Mouse (Mus musculus) liver, embryonic 14.5 days (tissue): ENCODE results near the gene Atox1. TPM values are rescaled to one million over a fixed set of nuclear protein-coding genes. Genes with fewer than 3 reads are reported as not detected.

Experiments used
- ATAC-seq: fragments of 200-750 bp; cut with Nextera tagmentation; 2 replicates; pipeline ENCODE4 v1.8.0; 2017; ENCODE audit warnings: moderate number of reproducible peaks, mild to moderate bottlenecking, moderate library complexity; ENCODE audit not compliant: insufficient read depth
- DNase-seq, 3 experiments: peaks; one replicate each; pipeline ENCODE4 v3.0.0-alpha.2; 2012 to 2013; ENCODE audit warnings: low read depth in 3 of 3, low spot score in 3 of 3
- H3K27ac ChIP-seq: fragments of 300-500 bp; sonication (generic); 2 replicates; pipeline ENCODE4 v1.5.1; 2014; ENCODE audit warnings: moderate library complexity, mild to moderate bottlenecking, control low read depth, inconsistent platforms
- H3K27me3 ChIP-seq: fragments of 300-500 bp; sonication (generic); 2 replicates; pipeline ENCODE4 v1.6.1; 2014; ENCODE audit warnings: mild to moderate bottlenecking, low read length, moderate library complexity; ENCODE audit not compliant: control insufficient read depth, insufficient read depth
- H3K36me3 ChIP-seq: fragments of 300-500 bp; sonication (generic); replicated peaks from 2 replicates; pipeline ENCODE4 v1.6.1; 2014; ENCODE audit warnings: low read depth; ENCODE audit not compliant: control insufficient read depth, insufficient read depth
- H3K4me1 ChIP-seq, 2 experiments: fragments of 200-500 bp in 1 of 2; fragments of 300-500 bp in 1 of 2; sonication (generic) in 1 of 2; replicated peaks; 2 replicates each; pipeline ENCODE4 v1.6.1; 2012 to 2014; ENCODE audit warnings: antibody characterized with exemption in 1 of 2, inconsistent platforms in 1 of 2, low read length in 1 of 2; ENCODE audit not compliant: control insufficient read depth in 2 of 2, insufficient read depth in 2 of 2
- H3K4me2 ChIP-seq: fragments of 300-500 bp; sonication (generic); 2 replicates; pipeline ENCODE4 v1.6.1; 2014; ENCODE audit warnings: low read depth, mild to moderate bottlenecking, control low read depth, moderate library complexity
- H3K4me3 ChIP-seq, 2 experiments: fragments of 200-500 bp in 1 of 2; fragments of 300-500 bp in 1 of 2; sonication (generic) in 1 of 2; 2 replicates each; pipeline ENCODE4 v1.5.1; 2012 to 2014; ENCODE audit warnings: low read depth in 2 of 2, low read length in 2 of 2, mild to moderate bottlenecking in 2 of 2, control low read depth in 1 of 2, inconsistent platforms in 1 of 2, moderate library complexity in 1 of 2; ENCODE audit not compliant: insufficient read depth in 1 of 2
- H3K9ac ChIP-seq: fragments of 300-500 bp; sonication (generic); replicated peaks from 2 replicates; pipeline ENCODE4 v1.6.1; 2014; ENCODE audit warnings: mild to moderate bottlenecking, control low read depth, moderate library complexity
- H3K9me3 ChIP-seq: fragments of 300-500 bp; sonication (generic); 2 replicates; pipeline ENCODE4 v1.6.1; 2016; ENCODE audit warnings: low read length, mixed read lengths; ENCODE audit not compliant: control insufficient read depth
- CTCF ChIP-seq: IDR thresholded peaks from 2 replicates; pipeline ENCODE4 v1.5.1; 2016; ENCODE audit warnings: antibody characterized with exemption, low read depth, control low read depth
- EP300 ChIP-seq: IDR thresholded peaks from 2 replicates; pipeline ENCODE4 v1.6.1; 2016; ENCODE audit warnings: antibody characterized with exemption, low read depth
- WGBS: fragments of 180-500 bp; shearing (Covaris S2); extraction: QIAGEN DNeasy Blood & Tissue Kit; methylation state at CpG from one replicate; pipeline ENCODE4 v1.1.7; 2014; ENCODE audit not compliant: insufficient replicate concordance; 5-methylcytosine and 5-hydroxymethylcytosine counted together
- polyA plus RNA-seq, 2 experiments: library from polyadenylated mRNA; depleted of rRNA in 1 of 2; stranded (reverse) in 1 of 2; unstranded in 1 of 2; fragments of >200 nt; fragmentation: Nextera tagmentation in 1 of 2; extraction: Ambion mirVana in 1 of 2; gene quantifications; 2 replicates each; pipeline versions ENCODE4 v1.2.1 to v1.2.3; 2012 to 2014

The Atox1 gene
- polyA plus RNA-seq, 2 experiments, result 120 to 209 TPM

DNA sequence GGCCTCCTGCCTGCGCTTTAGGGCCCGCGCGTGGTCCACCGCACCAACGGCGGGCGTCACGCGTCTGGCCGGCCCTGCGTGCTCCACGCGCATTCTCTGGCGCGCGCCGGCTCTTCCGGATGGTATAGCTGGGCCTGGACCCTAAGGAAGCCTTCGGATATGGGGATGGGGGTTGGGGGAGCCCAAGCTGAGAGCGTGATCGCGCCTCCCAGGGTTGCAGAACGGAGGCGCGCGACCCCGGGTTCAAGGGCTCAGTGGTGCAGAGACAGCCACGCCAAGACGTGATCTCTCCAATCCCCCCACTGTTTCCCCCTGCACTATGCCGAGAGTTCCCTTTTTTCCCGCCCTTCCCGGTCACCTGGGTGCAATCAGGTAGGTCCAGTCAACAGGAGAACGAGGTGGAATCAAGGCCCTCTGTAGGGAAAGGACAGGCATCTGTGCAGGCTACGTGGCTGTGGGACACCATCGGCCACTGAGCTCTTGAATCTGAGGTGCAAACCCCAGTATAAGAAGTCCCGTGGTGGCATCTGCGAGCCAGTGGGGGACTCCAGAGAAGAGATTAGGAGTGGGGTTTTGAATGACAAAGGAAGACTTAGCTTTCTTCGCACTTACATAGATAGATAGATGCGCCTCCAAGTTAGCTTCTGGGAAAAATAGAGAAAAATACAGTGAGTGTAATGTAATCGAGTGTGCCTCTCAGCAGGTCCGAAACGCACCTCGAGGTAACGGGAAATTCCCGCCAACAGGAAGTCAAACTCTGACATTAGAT is 9.1 kb upstream of the Atox1 start:
- under 1% methylated on average over 46 of the region's 46 CpGs for WGBS
- DNase-seq (peak in 1 of 3 experiments; percentile 31), ATAC-seq (no peak)
- Histone ChIP-seq H3K4me1 (peaks cover 11 to 28% of the 10 kb centered on the region in 2 experiments), H3K36me3 (peaks cover 11% of the 10 kb centered on the region), H3K27me3 (no peaks in the 10 kb centered on the region), H3K9me3 (no peaks in the 10 kb centered on the region), H3K4me3 (peak overlapping the region; percentile 98 to 99), H3K9ac (peak overlapping the region; percentile 94), H3K4me2 (peak overlapping the region; percentile 98), H3K27ac (peak overlapping the region; percentile 68)
- TF ChIP-seq EP300 (no peak), CTCF (no peak)

GRCm38 (mm10) chr11:55469048-55469843 is 8.2 kb upstream of the Atox1 start, which contains the start of gene G3bp1:
TSS of gene G3bp1 (plus strand) at chr11:55469685.
- peak within 1 kb of the TSS; percentile 98 to 99 for H3K4me3 ChIP-seq
- H3K4me1 ChIP-seq, result peaks cover 11 to 25% of the 10 kb centered on the region in 2 experiments
- DNase-seq (peak; percentile 99), ATAC-seq (peak; percentile 92)
- peak within 1 kb of the TSS; percentile 86 for H3K27ac ChIP-seq
- no peaks in the 10 kb centered on the region for H3K9me3 ChIP-seq
- peak; percentile 57; the same call in 1 of the 2 replicates for TF ChIP-seq EP300
- peak; percentile 80 for TF ChIP-seq CTCF
- peaks cover 11% of the 10 kb centered on the region for H3K36me3 ChIP-seq
- H3K27me3 ChIP-seq, result no peaks in the 10 kb centered on the region
- H3K4me2 ChIP-seq, result peak within 1 kb of the TSS; percentile 98
- H3K9ac ChIP-seq, result peak within 1 kb of the TSS; percentile 94
- under 1% methylated on average over 57 of the region's 57 CpGs for WGBS

GRCm38 (mm10) chr11:55468611-55469047 is 7.6 kb upstream of the Atox1 start:
- peak overlapping the region; percentile 98 for H3K4me2 ChIP-seq
- H3K27ac ChIP-seq, result peak overlapping the region; percentile 86
- peaks cover 11 to 21% of the 10 kb centered on the region in 2 experiments for H3K4me1 ChIP-seq
- H3K36me3 ChIP-seq, result peaks cover 10% of the 10 kb centered on the region
- under 1% methylated on average over 17 of the region's 17 CpGs for WGBS
- H3K27me3 ChIP-seq, result no peaks in the 10 kb centered on the region
- DNase-seq (peak in 1 of 3 experiments; percentile 40), ATAC-seq (peak; percentile 30; the same call in 1 of the 2 replicates)
- H3K9me3 ChIP-seq, result no peaks in the 10 kb centered on the region
- H3K4me3 ChIP-seq, result peak overlapping the region; percentile 88 to 98
- H3K9ac ChIP-seq, result peak overlapping the region; percentile 81
- TF ChIP-seq CTCF, result no peak
- TF ChIP-seq EP300, result no peak

DNA sequence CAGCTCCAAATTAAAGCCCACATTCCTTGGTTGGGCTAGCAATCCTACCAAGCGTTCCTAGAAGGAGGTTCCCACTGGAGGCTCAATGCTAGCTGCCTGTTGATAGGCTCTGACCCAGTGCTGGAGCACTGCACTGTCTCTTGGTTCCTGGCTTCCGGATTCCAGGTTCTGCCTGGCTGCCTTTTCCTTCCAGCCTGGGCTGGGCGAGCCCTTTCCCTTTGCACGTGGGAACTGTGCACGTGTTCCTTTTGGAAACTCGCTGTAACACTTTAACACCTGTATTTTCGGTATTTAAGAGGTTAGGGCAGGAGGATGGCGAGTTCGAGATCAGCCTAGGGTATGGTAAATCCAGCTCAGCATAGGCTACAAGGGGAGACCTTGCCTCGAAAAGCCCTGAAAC is 7.0 kb upstream of the Atox1 start:
- 61% methylated on average over 10 of the region's 10 CpGs for WGBS
- Histone ChIP-seq H3K27me3 (no peaks in the 10 kb centered on the region), H3K27ac (peak overlapping the region; percentile 86), H3K36me3 (peaks cover 5% of the 10 kb centered on the region), H3K9me3 (no peaks in the 10 kb centered on the region), H3K4me1 (peaks cover 9 to 16% of the 10 kb centered on the region in 2 experiments), H3K9ac (peak overlapping the region; percentile 81), H3K4me3 (peak overlapping the region; percentile 88 to 98), H3K4me2 (peak overlapping the region; percentile 98)
- TF ChIP-seq CTCF (no peak), EP300 (no peak)
- DNase-seq (no peak), ATAC-seq (no peak)
